Mouse (Mus musculus) intestine, embryonic 16.5 days (tissue): ENCODE results near the gene Ano4. TPM values are rescaled to one million over a fixed set of nuclear protein-coding genes. Genes with fewer than 3 reads are reported as not detected.
A peak's percentile ranks its signal among the peaks of the same experiment; 100 is the strongest.

ENCODE experiments used
- ATAC-seq: fragments of 200-750 bp; cut with Nextera tagmentation; 2 replicates; pipeline ENCODE4 v1.8.0; 2017; ENCODE audit warnings: moderate TSS enrichment, moderate library complexity
- H3K27ac ChIP-seq: fragments of 300-500 bp; sonication (generic); 2 replicates; pipeline ENCODE4 v1.5.1; 2014; ENCODE audit warnings: mild to moderate bottlenecking, low read length
- H3K27me3 ChIP-seq: fragments of 300-500 bp; sonication (generic); replicated peaks from 2 replicates; pipeline ENCODE4 v1.6.1; 2014; ENCODE audit warnings: low read length, control low read depth, mixed read lengths; ENCODE audit not compliant: control insufficient read depth, insufficient read depth
- H3K36me3 ChIP-seq: fragments of 300-500 bp; sonication (generic); 2 replicates; pipeline ENCODE4 v1.6.1; 2014; ENCODE audit warnings: low read length, control low read depth; ENCODE audit not compliant: control insufficient read depth, insufficient read depth
- H3K4me1 ChIP-seq: fragments of 300-500 bp; sonication (generic); 2 replicates; pipeline ENCODE4 v1.6.1; 2014; ENCODE audit warnings: low read length, control low read depth, mixed read lengths; ENCODE audit not compliant: control insufficient read depth, insufficient read depth
- H3K4me2 ChIP-seq: fragments of 300-500 bp; sonication (generic); 2 replicates; pipeline ENCODE4 v1.6.1; 2014; ENCODE audit warnings: low read depth, low read length, control low read depth
- H3K4me3 ChIP-seq: fragments of 300-500 bp; sonication (generic); 2 replicates; pipeline ENCODE4 v1.5.1; 2014; ENCODE audit warnings: mild to moderate bottlenecking, low read length
- H3K9ac ChIP-seq: fragments of 300-500 bp; sonication (generic); 2 replicates; pipeline ENCODE4 v1.6.1; 2014; ENCODE audit warnings: low read depth, low read length
- H3K9me3 ChIP-seq: fragments of 300-500 bp; sonication (generic); 2 replicates; pipeline ENCODE4 v1.6.1; 2016; ENCODE audit warnings: low read length, control low read depth; ENCODE audit not compliant: control insufficient read depth
- WGBS: fragments of 180-500 bp; shearing (Covaris S2); extraction: QIAGEN DNeasy Blood & Tissue Kit; methylation state at CpG from one replicate; pipeline ENCODE4 v1.1.7; 2014; 5-methylcytosine and 5-hydroxymethylcytosine counted together
- polyA plus RNA-seq: library from polyadenylated mRNA; unstranded; fragments of >200 nt; fragmentation: Nextera tagmentation; extraction: Ambion mirVana; gene quantifications from 2 replicates; pipeline ENCODE4 v1.2.1, GENCODE M21; 2015

Gene Ano4
- polyA plus RNA-seq, 1 experiment from 2014 or later: 0.49 TPM

DNA sequence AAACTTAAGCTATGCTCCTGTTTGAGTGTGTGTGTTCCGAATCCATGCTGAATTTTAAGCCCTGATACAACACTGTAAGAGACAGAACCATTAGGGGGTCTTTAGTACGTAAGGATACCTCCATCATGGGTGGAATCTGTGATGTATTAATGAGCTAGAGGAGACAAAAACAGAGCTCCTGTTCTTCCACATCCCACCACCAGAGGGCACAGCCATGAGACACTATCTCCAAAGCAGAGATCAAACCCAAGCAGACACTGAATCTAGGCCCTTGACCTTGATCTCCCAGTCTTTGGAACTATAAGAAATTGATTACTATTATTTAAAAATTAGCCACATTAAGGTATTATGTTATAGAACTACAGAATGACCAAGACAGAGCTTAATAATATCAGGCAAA is 138.7 kb downstream of the Ano4 start:
- no peak overlapping the region for H3K4me2 ChIP-seq
- no peaks in the 10 kb centered on the region for H3K4me1 ChIP-seq
- no peaks in the 10 kb centered on the region for H3K36me3 ChIP-seq
- no peak overlapping the region for H3K27ac ChIP-seq
- 51% methylated on average over 2 of the region's 2 CpGs for WGBS
- no peak overlapping the region for H3K9ac ChIP-seq
- no peaks in the 10 kb centered on the region for H3K27me3 ChIP-seq
- ATAC-seq: no peak
- H3K4me3 ChIP-seq: no peak overlapping the region
- no peaks in the 10 kb centered on the region for H3K9me3 ChIP-seq

DNA sequence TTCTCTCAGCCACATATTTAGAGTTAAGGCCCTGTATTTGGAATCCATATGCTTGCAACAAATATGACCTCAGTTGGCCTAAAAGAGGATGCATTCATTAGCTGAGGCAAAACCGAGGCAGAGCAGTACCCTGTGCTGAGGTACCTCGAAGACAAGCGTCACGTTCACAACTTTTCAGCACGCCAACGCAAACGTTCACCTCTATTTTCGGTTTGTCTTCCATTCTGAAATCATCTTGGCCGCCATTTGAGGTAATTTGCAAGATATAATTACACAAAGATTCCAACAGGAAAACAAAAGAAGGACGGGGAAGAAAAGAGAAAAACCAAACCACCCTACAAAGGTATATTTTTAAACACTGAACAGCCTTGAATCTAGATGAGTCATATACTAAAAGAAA is 148.1 kb downstream of the Ano4 start:
- no peak overlapping the region for H3K9ac ChIP-seq
- H3K9me3 ChIP-seq: no peaks in the 10 kb centered on the region
- ATAC-seq: no peak
- no peak overlapping the region for H3K27ac ChIP-seq
- WGBS: 87% methylated on average over 10 of the region's 10 CpGs
- H3K4me3 ChIP-seq: no peak overlapping the region
- no peak overlapping the region for H3K4me2 ChIP-seq
- no peaks in the 10 kb centered on the region for H3K27me3 ChIP-seq
- H3K36me3 ChIP-seq: no peaks in the 10 kb centered on the region
- H3K4me1 ChIP-seq: no peaks in the 10 kb centered on the region

DNA sequence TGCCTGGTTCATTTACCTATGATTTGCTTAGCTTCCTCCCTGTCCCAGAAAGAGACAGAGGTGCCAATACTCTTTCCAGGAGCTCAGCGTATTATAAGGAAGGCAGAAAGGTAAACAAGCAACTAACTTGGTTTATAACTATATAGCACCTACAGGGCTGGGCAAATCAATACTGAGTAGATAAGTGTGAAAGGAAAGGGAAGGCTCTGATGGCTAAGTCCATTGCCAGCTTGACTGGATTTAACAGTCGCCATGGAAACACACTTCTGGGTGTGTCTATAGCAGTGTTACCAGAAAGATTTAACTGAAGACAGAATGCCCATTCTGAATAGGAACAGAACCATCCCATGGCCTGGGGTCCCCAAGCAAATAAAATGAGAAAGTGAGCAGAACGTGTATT is 149.5 kb downstream of the Ano4 start:
- ATAC-seq: peak; percentile 95

DNA sequence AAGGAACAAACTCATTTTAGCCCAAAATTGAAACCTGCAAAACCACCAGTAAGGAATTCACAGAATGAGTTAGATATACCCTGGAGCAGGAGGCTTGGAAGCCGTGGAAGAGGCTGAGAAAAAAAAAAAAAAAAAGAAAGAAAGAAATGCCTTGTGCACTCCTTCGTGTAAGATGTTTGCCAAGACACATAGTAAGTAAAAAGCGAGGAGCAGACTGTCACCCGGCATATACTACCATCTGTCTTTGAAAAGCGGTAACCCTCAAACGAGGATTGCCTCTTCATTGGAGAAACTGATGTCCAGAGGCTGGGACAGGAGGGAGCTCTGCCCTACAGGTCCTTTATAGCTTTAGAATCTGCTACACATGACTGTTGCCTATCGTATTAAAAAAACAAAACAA is 150.1 kb downstream of the Ano4 start:
- no peak overlapping the region for H3K4me2 ChIP-seq
- no peaks in the 10 kb centered on the region for H3K9me3 ChIP-seq
- no peaks in the 10 kb centered on the region for H3K27me3 ChIP-seq
- 68% methylated on average over 7 of the region's 7 CpGs for WGBS
- H3K36me3 ChIP-seq: no peaks in the 10 kb centered on the region
- H3K9ac ChIP-seq: no peak overlapping the region
- no peak overlapping the region for H3K4me3 ChIP-seq
- no peak for ATAC-seq
- H3K27ac ChIP-seq: no peak overlapping the region
- no peaks in the 10 kb centered on the region for H3K4me1 ChIP-seq

More for the DNA sequence above, 149.5 kb downstream of the Ano4 start:
- no peak overlapping the region for H3K9ac ChIP-seq
- H3K27me3 ChIP-seq: no peaks in the 10 kb centered on the region
- no peak overlapping the region for H3K27ac ChIP-seq
- H3K4me1 ChIP-seq: no peaks in the 10 kb centered on the region
- no peak overlapping the region for H3K4me3 ChIP-seq
- 58% methylated on average over 3 of the region's 3 CpGs for WGBS
- H3K4me2 ChIP-seq: no peak overlapping the region
- no peaks in the 10 kb centered on the region for H3K36me3 ChIP-seq
- no peaks in the 10 kb centered on the region for H3K9me3 ChIP-seq

DNA sequence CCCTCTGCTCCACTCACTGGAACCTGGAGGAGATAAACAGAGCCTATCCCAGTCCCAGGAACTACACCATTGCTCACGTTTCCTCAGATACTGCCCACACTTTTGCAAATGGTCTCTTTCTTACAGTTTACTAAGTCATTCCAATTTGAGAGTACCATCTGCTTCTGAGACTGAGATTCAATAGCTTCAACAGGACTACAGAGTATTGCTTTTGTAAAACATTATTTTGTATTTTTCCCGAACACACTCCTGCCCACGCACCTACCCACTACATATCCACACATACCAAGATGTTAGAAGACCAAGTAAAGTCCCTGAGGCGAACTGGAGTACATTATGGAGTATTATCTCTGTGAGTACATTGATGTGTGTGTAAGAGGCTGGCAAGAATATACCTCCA is 166.6 kb downstream of the Ano4 start:
- Histone ChIP-seq H3K36me3 (no peaks in the 10 kb centered on the region), H3K4me2 (no peak overlapping the region)

DNA sequence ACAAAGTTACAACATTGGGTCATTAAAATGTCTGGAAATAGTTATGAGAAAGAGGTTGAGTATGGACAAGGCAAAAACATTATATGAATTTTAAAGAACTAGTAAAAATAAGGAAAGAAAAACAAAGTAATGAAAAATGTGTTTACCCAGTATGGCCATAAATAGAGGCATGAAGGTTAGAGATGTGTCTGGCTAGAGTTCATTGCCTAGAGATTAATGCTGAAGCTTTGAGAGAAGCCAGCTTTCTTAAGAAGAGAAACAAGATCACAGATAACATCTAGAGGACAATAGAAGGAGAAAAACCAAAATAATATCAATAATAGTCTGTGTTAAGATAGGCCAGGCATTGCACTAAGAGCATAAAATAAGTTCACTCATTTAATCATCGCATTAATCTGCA is 180.0 kb downstream of the Ano4 start:
- 84% methylated on average over 1 of the region's 1 CpGs for WGBS
- H3K4me2 ChIP-seq: no peak overlapping the region
- H3K9ac ChIP-seq: no peak overlapping the region
- H3K27me3 ChIP-seq: no peaks in the 10 kb centered on the region
- no peak for ATAC-seq
- H3K36me3 ChIP-seq: no peaks in the 10 kb centered on the region
- no peak overlapping the region for H3K4me3 ChIP-seq
- no peaks in the 10 kb centered on the region for H3K9me3 ChIP-seq
- H3K27ac ChIP-seq: no peak overlapping the region
- no peaks in the 10 kb centered on the region for H3K4me1 ChIP-seq

More for the DNA sequence above, 166.6 kb downstream of the Ano4 start:
- no peak overlapping the region for H3K4me3 ChIP-seq
- H3K9ac ChIP-seq: no peak overlapping the region
- no peak overlapping the region for H3K27ac ChIP-seq
- no peak for ATAC-seq
- H3K4me1 ChIP-seq: no peaks in the 10 kb centered on the region
- WGBS: 82% methylated on average over 4 of the region's 4 CpGs
- no peaks in the 10 kb centered on the region for H3K9me3 ChIP-seq
- H3K27me3 ChIP-seq: no peaks in the 10 kb centered on the region

DNA sequence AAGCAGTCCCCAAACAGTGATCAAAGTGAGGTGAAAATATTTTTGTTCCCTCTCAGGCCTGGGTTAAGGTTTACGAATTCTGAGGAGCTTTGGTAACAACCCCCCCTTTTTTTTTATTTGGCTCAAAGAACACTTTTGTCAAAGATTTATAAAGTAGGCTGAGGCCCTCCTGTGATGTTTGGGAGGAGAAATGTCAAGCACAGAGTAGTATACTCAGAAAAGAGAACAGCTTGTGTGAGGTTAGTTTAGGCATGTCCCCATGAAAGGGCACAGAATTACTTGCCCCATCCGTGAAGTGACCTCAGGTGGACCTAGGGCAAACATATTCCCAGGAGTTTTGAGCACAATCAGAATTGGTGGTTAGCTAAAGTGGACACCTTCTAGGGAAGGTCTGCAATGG is 189.1 kb downstream of the Ano4 start:
- WGBS: 51% methylated on average over 2 of the region's 2 CpGs

DNA sequence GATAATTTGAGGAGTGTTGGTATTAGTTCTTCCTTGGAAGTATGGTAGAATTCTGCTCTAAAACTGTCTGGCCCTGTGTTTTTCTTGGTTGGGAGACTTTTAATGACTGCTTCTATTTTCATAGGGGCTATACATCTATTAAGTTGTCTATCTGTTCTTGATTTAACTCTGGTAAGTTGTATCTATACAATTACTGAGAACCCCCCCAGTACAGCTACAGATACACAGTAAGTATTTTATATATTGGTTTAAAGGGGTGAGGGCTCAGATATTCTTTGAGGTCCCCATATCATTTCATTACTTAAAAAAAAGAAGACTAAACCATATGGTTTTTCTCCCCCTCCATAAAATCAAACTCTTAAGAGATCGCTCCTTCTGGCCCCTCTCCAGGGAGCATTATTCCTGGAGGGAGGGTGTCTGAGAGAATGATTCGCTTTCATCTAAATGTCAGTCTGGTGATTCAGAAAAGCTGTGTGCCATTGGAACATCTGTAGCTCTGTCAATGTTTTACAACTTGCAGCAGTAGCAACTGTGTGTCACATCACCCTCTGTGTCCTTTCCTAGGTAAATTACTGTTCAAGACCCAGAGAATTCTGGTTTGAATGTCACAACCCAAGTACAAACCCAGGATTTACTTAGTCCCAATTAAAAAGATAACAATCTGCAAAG is 189.6 kb downstream of the Ano4 start:
- 63% methylated on average over 2 of the region's 2 CpGs for WGBS
- no peak for ATAC-seq
- no peak overlapping the region for H3K9ac ChIP-seq
- H3K27ac ChIP-seq: no peak overlapping the region
- H3K4me1 ChIP-seq: no peaks in the 10 kb centered on the region
- H3K9me3 ChIP-seq: no peaks in the 10 kb centered on the region
- no peaks in the 10 kb centered on the region for H3K36me3 ChIP-seq
- H3K27me3 ChIP-seq: no peaks in the 10 kb centered on the region
- no peak overlapping the region for H3K4me3 ChIP-seq
- H3K4me2 ChIP-seq: no peak overlapping the region

More for the DNA sequence above, 189.1 kb downstream of the Ano4 start:
- no peak overlapping the region for H3K4me3 ChIP-seq
- no peak for ATAC-seq
- no peaks in the 10 kb centered on the region for H3K27me3 ChIP-seq
- no peaks in the 10 kb centered on the region for H3K4me1 ChIP-seq
- H3K4me2 ChIP-seq: no peak overlapping the region
- no peaks in the 10 kb centered on the region for H3K9me3 ChIP-seq
- no peaks in the 10 kb centered on the region for H3K36me3 ChIP-seq
- no peak overlapping the region for H3K27ac ChIP-seq
- no peak overlapping the region for H3K9ac ChIP-seq

DNA sequence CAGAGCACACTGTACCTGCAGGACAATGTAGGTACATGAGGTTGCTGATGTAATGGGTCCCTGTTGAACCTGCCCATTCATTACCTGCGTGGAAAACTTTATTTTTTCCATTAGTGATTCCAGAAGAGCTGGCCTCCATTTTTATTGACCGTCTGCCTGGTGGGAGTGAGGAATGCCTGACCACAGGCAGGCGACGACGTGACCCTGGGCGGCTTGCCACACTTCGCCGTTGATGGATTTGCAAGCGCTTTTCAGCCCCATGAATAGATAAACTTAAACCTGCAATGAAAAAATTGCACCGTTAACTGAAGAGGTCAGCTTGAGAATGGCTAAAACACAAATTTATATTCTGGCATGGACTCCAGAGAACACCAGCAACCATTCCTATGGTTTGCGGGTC is 195.4 kb downstream of the Ano4 start:
- ATAC-seq: no peak
- no peaks in the 10 kb centered on the region for H3K36me3 ChIP-seq
- WGBS: 68% methylated on average over 11 of the region's 11 CpGs

DNA sequence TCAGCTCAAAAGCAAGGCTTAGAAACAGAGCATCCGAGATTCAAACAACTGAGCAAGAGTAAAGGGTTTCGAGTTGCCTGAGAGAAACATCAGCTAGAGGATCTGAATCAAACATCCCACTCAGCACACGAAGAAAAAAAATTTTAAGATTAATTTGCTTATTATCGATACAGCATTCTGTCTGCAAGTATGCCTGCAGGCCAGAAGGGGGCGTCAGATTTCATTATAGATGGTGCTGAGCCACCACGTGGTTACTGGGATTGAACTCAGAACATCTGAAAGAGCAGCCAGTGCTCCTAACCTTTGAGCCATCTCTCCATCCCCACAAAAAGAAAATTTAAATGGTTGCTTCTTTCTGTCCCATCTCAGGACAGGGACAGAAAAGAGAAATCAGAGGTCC is 223.2 kb downstream of the Ano4 start:
- Histone ChIP-seq H3K4me1 (no peaks in the 10 kb centered on the region), H3K27ac (no peak overlapping the region), H3K9me3 (no peaks in the 10 kb centered on the region), H3K4me2 (no peak overlapping the region), H3K27me3 (no peaks in the 10 kb centered on the region), H3K4me3 (no peak overlapping the region), H3K9ac (no peak overlapping the region), H3K36me3 (no peaks in the 10 kb centered on the region)
- WGBS: 56% methylated on average over 6 of the region's 6 CpGs
- ATAC-seq: no peak

More for the DNA sequence above, 195.4 kb downstream of the Ano4 start:
- Histone ChIP-seq H3K4me2 (no peak overlapping the region), H3K9me3 (no peaks in the 10 kb centered on the region), H3K4me1 (no peaks in the 10 kb centered on the region), H3K4me3 (no peak overlapping the region), H3K27ac (no peak overlapping the region), H3K9ac (no peak overlapping the region), H3K27me3 (no peaks in the 10 kb centered on the region)
